Mouse (Mus musculus) liver, embryonic 13.5 days (tissue): Measurements from ENCODE around the gene Olfr661. TPM values are rescaled to one million over a fixed set of nuclear protein-coding genes. Genes with fewer than 3 reads are reported as not detected.

Source experiments
- ATAC-seq: fragments of 200-750 bp; cut with Nextera tagmentation; 2 replicates; pipeline ENCODE4 v1.8.0; 2017; ENCODE audit warnings: low read depth, mild to moderate bottlenecking, moderate number of reproducible peaks, moderate library complexity
- DNase-seq: peaks from one replicate; pipeline ENCODE4 v3.0.0; 2022
- H3K27ac ChIP-seq: fragments of 300-500 bp; sonication (generic); 2 replicates; pipeline ENCODE4 v1.5.1; 2015; ENCODE audit warnings: moderate library complexity, mild to moderate bottlenecking, inconsistent platforms
- H3K27me3 ChIP-seq: fragments of 300-500 bp; sonication (generic); 2 replicates; pipeline ENCODE4 v1.6.1; 2015; ENCODE audit warnings: mild to moderate bottlenecking, inconsistent platforms
- H3K36me3 ChIP-seq: fragments of 300-500 bp; sonication (generic); 2 replicates; pipeline ENCODE4 v1.6.1; 2015; ENCODE audit warnings: mild to moderate bottlenecking, inconsistent platforms
- H3K4me1 ChIP-seq: fragments of 300-500 bp; sonication (generic); replicated peaks from 2 replicates; pipeline ENCODE4 v1.6.1; 2015; ENCODE audit warnings: inconsistent platforms
- H3K4me2 ChIP-seq: fragments of 300-500 bp; sonication (generic); 2 replicates; pipeline ENCODE4 v1.6.1; 2015; ENCODE audit warnings: inconsistent platforms, mild to moderate bottlenecking, moderate library complexity
- H3K4me3 ChIP-seq: fragments of 300-500 bp; sonication (generic); replicated peaks from 2 replicates; pipeline ENCODE4 v1.5.1; 2015; ENCODE audit warnings: mild to moderate bottlenecking, inconsistent platforms
- H3K9ac ChIP-seq: fragments of 300-500 bp; sonication (generic); 2 replicates; pipeline ENCODE4 v1.6.1; 2015; ENCODE audit warnings: mild to moderate bottlenecking, inconsistent platforms
- H3K9me3 ChIP-seq: fragments of 300-500 bp; sonication (generic); replicated peaks from 2 replicates; pipeline ENCODE4 v1.6.1; 2016; ENCODE audit warnings: inconsistent platforms
- WGBS: fragments of 180-500 bp; shearing (Covaris S2); methylation state at CpG from one replicate; pipeline ENCODE4 v1.1.7; 2015; ENCODE audit not compliant: insufficient replicate concordance; 5-methylcytosine and 5-hydroxymethylcytosine counted together
- polyA plus RNA-seq: library from polyadenylated mRNA; unstranded; fragments of >200 nt; fragmentation: Nextera tagmentation; extraction: Ambion mirVana; gene quantifications from 2 replicates; pipeline ENCODE4 v1.2.1, GENCODE M21; 2015

The Olfr661 gene
- polyA plus RNA-seq, result not detected in 2 replicates

- WGBS, result 56% methylated on average over 2 of the region's 2 CpGs
- Histone ChIP-seq H3K9me3 (no peaks in the 10 kb centered on the region), H3K27me3 (no peaks in the 10 kb centered on the region), H3K4me1 (no peaks in the 10 kb centered on the region), H3K4me3 (no peak within 1 kb of the TSS), H3K27ac (no peak within 1 kb of the TSS), H3K4me2 (no peak within 1 kb of the TSS), H3K36me3 (no peaks in the 10 kb centered on the region), H3K9ac (no peak within 1 kb of the TSS)
- ATAC-seq (no peak), DNase-seq (no peak)
These were observed at the start of gene Olfr661 for GRCm38 (mm10) chr7:104686201-104686600. Gene Olfr661, plus strand, starts transcription at chr7:104686501.

GRCm38 (mm10) chr7:104646841-104647482, 39.3 kb upstream of the Olfr661 start, which contains the start of gene Olfr658:
Gene Olfr658, minus strand, starts transcription at chr7:104647305.
- DNase-seq, result peak; percentile 1
- H3K4me1 ChIP-seq, result no peaks in the 10 kb centered on the region
- H3K36me3 ChIP-seq, result no peaks in the 10 kb centered on the region
- peak; percentile 61; the same call in 1 of the 2 replicates for ATAC-seq
- WGBS, result 9% methylated on average over 20 of the region's 22 CpGs
- no peak within 1 kb of the TSS for H3K27ac ChIP-seq
- H3K27me3 ChIP-seq, result no peaks in the 10 kb centered on the region
- no peaks in the 10 kb centered on the region for H3K9me3 ChIP-seq
- H3K9ac ChIP-seq, result no peak within 1 kb of the TSS
- H3K4me3 ChIP-seq, result no peak within 1 kb of the TSS
- 0 out of 2 replicates have a peak within 1 kb of the TSS, but pooled peaks have one; percentile 7 for H3K4me2 ChIP-seq

DNA sequence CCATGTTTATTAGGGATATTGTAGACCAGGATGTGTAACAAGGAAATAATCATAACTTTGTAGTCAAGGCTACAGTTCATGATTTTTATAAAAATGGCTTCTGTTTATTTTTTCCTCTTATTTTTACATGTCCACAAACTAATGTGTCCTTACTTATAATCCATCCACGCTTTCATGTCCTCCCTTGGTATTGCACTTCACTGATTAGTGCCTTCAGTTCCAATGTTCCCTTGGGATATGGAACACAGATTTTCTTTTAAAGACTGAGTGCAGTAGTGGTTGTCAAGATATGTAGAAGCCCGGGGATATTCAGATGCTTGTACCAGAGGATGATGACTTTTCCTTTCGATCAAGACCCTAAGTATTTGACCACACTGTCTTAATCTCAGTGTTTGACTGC, 19.8 kb upstream of the Olfr661 start, which contains the start of gene Olfr659:
Olfr659 (plus strand) TSS at position 301 of the 400 bp plus-strand sequence.
- H3K27me3 ChIP-seq, result no peaks in the 10 kb centered on the region
- WGBS, result 64% methylated on average over 3 of the region's 3 CpGs
- ATAC-seq (no peak), DNase-seq (no peak)
- H3K36me3 ChIP-seq, result no peaks in the 10 kb centered on the region
- H3K9ac ChIP-seq, result no peak within 1 kb of the TSS
- H3K4me2 ChIP-seq, result no peak within 1 kb of the TSS
- H3K27ac ChIP-seq, result no peak within 1 kb of the TSS
- H3K9me3 ChIP-seq, result no peaks in the 10 kb centered on the region
- H3K4me1 ChIP-seq, result no peaks in the 10 kb centered on the region
- H3K4me3 ChIP-seq, result no peak within 1 kb of the TSS

Other genes with a start within 250 kb of the Olfr661 start
- 1.7 and 1.9 TPM in 2 replicates for gene Trim30a, start 221.3 kb upstream of the Olfr661 start, polyA plus RNA-seq
- gene Trim30d, start 178.7 kb upstream of the Olfr661 start, polyA plus RNA-seq, result 0.31 and 0.58 TPM in 2 replicates
- gene Olfr651, start 136.4 kb upstream of the Olfr661 start, polyA plus RNA-seq, result not detected in 2 replicates
- gene Olfr652, start 125.6 kb upstream of the Olfr661 start, polyA plus RNA-seq, result not detected in 2 replicates
- not detected in 2 replicates for gene Olfr653, start 109.2 kb upstream of the Olfr661 start, polyA plus RNA-seq
- not detected in 2 replicates for gene Olfr654, start 99.5 kb upstream of the Olfr661 start, polyA plus RNA-seq
- gene Olfr655, start 84.7 kb upstream of the Olfr661 start, polyA plus RNA-seq, result not detected in 2 replicates
- not detected in 2 replicates for gene Olfr656, start 72.5 kb upstream of the Olfr661 start, polyA plus RNA-seq
- gene Olfr657, start 61.7 kb upstream of the Olfr661 start, polyA plus RNA-seq, result not detected in 2 replicates
- gene Olfr658, start 39.2 kb upstream of the Olfr661 start, polyA plus RNA-seq, result not detected in 2 replicates
- gene Olfr659, start 19.7 kb upstream of the Olfr661 start, polyA plus RNA-seq, result not detected in 2 replicates
- not detected in 2 replicates for gene Usp17le, start 91.0 kb downstream of the Olfr661 start, polyA plus RNA-seq
- gene Usp17lb, start 156.1 kb downstream of the Olfr661 start, polyA plus RNA-seq, result not detected in 2 replicates
- gene Usp17la, start 170.5 kb downstream of the Olfr661 start, polyA plus RNA-seq, result not detected in 2 replicates
- not detected in 2 replicates for gene Olfr665, start 191.5 kb downstream of the Olfr661 start, polyA plus RNA-seq
- gene Olfr666, start 209.5 kb downstream of the Olfr661 start, polyA plus RNA-seq, result not detected in 2 replicates
- not detected in 2 replicates for gene Olfr667, start 235.0 kb downstream of the Olfr661 start, polyA plus RNA-seq
- gene Olfr668, start 241.6 kb downstream of the Olfr661 start, polyA plus RNA-seq, result not detected in 2 replicates
- not detected in 2 replicates for gene Olfr669, start 247.7 kb downstream of the Olfr661 start, polyA plus RNA-seq